In the genomic region with DNA sequence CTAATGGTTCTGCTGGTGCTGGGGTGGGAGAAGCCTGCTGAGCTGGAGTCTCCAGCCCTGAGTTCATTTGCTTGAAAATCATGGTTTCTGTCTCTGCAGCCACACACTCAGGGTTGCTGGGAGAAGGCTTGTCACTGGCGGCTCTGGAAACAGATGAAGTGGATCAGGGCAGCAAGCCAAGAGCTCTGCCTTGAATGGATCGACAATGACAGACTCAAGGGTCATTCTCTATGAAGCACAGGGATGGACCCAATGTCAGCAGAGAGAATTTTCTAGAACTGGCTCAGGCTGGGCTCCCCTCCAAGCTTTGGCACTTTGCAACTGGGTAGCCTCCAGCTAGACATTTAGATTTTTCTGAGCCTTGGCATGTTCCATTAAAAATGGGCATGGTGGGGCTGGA, we compare ENCODE assay signal across 10 mouse cellular contexts.
DNase-seq lines count a peak whose midpoint lies in the region; ATAC-seq and TF ChIP-seq lines count a peak whose summit lies in the region.
"Had no signal": no experiment of that assay in that cellular context is flagged by ENCODE, and none has a peak within 500 bp of the region (broad histone marks: within the 10 kb centered on the region; RNA-seq: fewer than 3 reads in every experiment).

No protein-coding gene starts in this region.

- 0 out of 2 replicates have a peak, but pooled peaks cover 7% of the 10 kb centered on the region for H3K4me1 ChIP-seq in midbrain, embryonic 14.5 days (ENCODE audit: control insufficient read depth, insufficient read depth, low read length)
- peaks cover 12% of the 10 kb centered on the region; the same call in 1 of the 2 replicates for H3K4me1 ChIP-seq in midbrain, embryonic 13.5 days (replicated peaks)
- no peaks in the 10 kb centered on the region for H3K4me1 ChIP-seq in kidney, adult 2 months (ENCODE audit: control insufficient read depth, insufficient read depth, low read length)
- H3K4me1 ChIP-seq in lung, embryonic 16.5 days (replicated peaks; ENCODE audit: control insufficient read depth, insufficient read depth, low read length), result peaks cover 3% of the 10 kb centered on the region; the same call in 1 of the 2 replicates
- no peaks in the 10 kb centered on the region for H3K4me1 ChIP-seq in liver, postnatal 0 days (ENCODE audit: insufficient read depth)
- H3K4me1 ChIP-seq: embryonic facial prominence, embryonic 12.5 days had no signal

- TF ChIP-seq CTCF in kidney, adult 2 months (conservative IDR thresholded peaks at IDR 0.05; ENCODE audit: insufficient read depth, insufficient read length, low read depth, low read length), result no peak
- TF ChIP-seq CTCF in liver, postnatal 0 days (IDR thresholded peaks at IDR 0.05; ENCODE audit: low read depth), result no peak

- no peak overlapping the region for H3K4me2 ChIP-seq in midbrain, embryonic 14.5 days (ENCODE audit: low read length)
- H3K4me2 ChIP-seq in midbrain, embryonic 13.5 days (replicated peaks), result no peak overlapping the region
- no peak overlapping the region for H3K4me2 ChIP-seq in lung, embryonic 16.5 days (ENCODE audit: low read depth, low read length)
- H3K4me2 ChIP-seq in liver, postnatal 0 days (ENCODE audit: low read depth, low read length), result no peak overlapping the region
- H3K4me2 ChIP-seq: embryonic facial prominence, embryonic 12.5 days; limb, embryonic 12.5 days had no signal

- DNase-seq in midbrain, embryonic 14.5 days, result peak; percentile 57
- DNase-seq in cerebellum, postnatal 36 days, result peak; percentile 38 to 44
- peak; percentile 39 for DNase-seq in kidney, adult 2 months
- DNase-seq in thymus, postnatal 4 days, result no peak
- no peak for DNase-seq in retina, postnatal 1 day
- no peak for DNase-seq in liver, postnatal 0 days

- TF ChIP-seq EP300 in liver, postnatal 0 days (IDR thresholded peaks at IDR 0.05; ENCODE audit: low read depth), result no peak

- ATAC-seq in midbrain, embryonic 14.5 days (ENCODE audit: low FRiP score, low TSS enrichment), result no peak
- ATAC-seq in midbrain, embryonic 13.5 days, result no peak
- peak; percentile 92 for ATAC-seq in lung, embryonic 16.5 days (ENCODE audit: low read depth)
- no peak for ATAC-seq in liver, postnatal 0 days

- H3K36me3 ChIP-seq in midbrain, embryonic 14.5 days (ENCODE audit: control insufficient read depth, insufficient read depth, low read length), result no peaks in the 10 kb centered on the region
- no peaks in the 10 kb centered on the region for H3K36me3 ChIP-seq in midbrain, embryonic 13.5 days
- no peaks in the 10 kb centered on the region for H3K36me3 ChIP-seq in kidney, adult 2 months (ENCODE audit: control insufficient read depth, insufficient read depth, low read length)
- no peaks in the 10 kb centered on the region for H3K36me3 ChIP-seq in lung, embryonic 16.5 days (ENCODE audit: control insufficient read depth, insufficient read depth, low read length)
- no peaks in the 10 kb centered on the region for H3K36me3 ChIP-seq in liver, postnatal 0 days (replicated peaks; ENCODE audit: insufficient read depth, low read length)
- H3K36me3 ChIP-seq: embryonic facial prominence, embryonic 12.5 days; limb, embryonic 12.5 days had no signal

- TF ChIP-seq POLR2A in kidney, adult 2 months (IDR thresholded peaks at IDR 0.05; ENCODE audit: low read depth, low read length), result no peak

- no peak overlapping the region for H3K9ac ChIP-seq in midbrain, embryonic 14.5 days (replicated peaks; ENCODE audit: low read length)
- no peak overlapping the region for H3K9ac ChIP-seq in midbrain, embryonic 13.5 days (replicated peaks)
- no peak overlapping the region for H3K9ac ChIP-seq in lung, embryonic 16.5 days (ENCODE audit: low read length)
- H3K9ac ChIP-seq in liver, postnatal 0 days (replicated peaks), result no peak overlapping the region
- H3K9ac ChIP-seq: embryonic facial prominence, embryonic 12.5 days; limb, embryonic 12.5 days had no signal

- H3K9me3 ChIP-seq in midbrain, embryonic 14.5 days (ENCODE audit: control insufficient read depth, low read length), result no peaks in the 10 kb centered on the region
- no peaks in the 10 kb centered on the region; the same call in 1 of the 2 replicates for H3K9me3 ChIP-seq in midbrain, embryonic 13.5 days
- H3K9me3 ChIP-seq in lung, embryonic 16.5 days (ENCODE audit: control insufficient read depth, low read length), result no peaks in the 10 kb centered on the region
- no peaks in the 10 kb centered on the region for H3K9me3 ChIP-seq in liver, postnatal 0 days (ENCODE audit: low read length)
- H3K9me3 ChIP-seq: embryonic facial prominence, embryonic 12.5 days; limb, embryonic 12.5 days had no signal

- H3K4me3 ChIP-seq in midbrain, embryonic 14.5 days (replicated peaks; ENCODE audit: low read depth, low read length), result no peak overlapping the region
- H3K4me3 ChIP-seq in midbrain, embryonic 13.5 days (replicated peaks), result no peak overlapping the region
- no peak overlapping the region for H3K4me3 ChIP-seq in kidney, adult 2 months (ENCODE audit: insufficient read depth, low read depth, low read length)
- H3K4me3 ChIP-seq in lung, embryonic 16.5 days (ENCODE audit: low read length), result no peak overlapping the region
- H3K4me3 ChIP-seq in liver, postnatal 0 days (ENCODE audit: low read depth, low read length), result no peak overlapping the region
- H3K4me3 ChIP-seq: embryonic facial prominence, embryonic 12.5 days; limb, embryonic 12.5 days had no signal

- 60% methylated on average over 2 of the region's 2 CpGs for WGBS in midbrain, embryonic 14.5 days
- WGBS in midbrain, embryonic 13.5 days, result 78% methylated on average over 2 of the region's 2 CpGs
- 36% methylated on average over 2 of the region's 2 CpGs for WGBS in kidney, adult 2 months
- 18% methylated on average over 2 of the region's 2 CpGs for WGBS in lung, embryonic 16.5 days
- WGBS in liver, postnatal 0 days (ENCODE audit: insufficient replicate concordance), result 72% methylated on average over 2 of the region's 2 CpGs

- H3K27ac ChIP-seq in midbrain, embryonic 14.5 days (replicated peaks; ENCODE audit: low read depth, low read length), result no peak overlapping the region
- H3K27ac ChIP-seq in midbrain, embryonic 13.5 days, result no peak overlapping the region
- H3K27ac ChIP-seq in kidney, adult 2 months (ENCODE audit: insufficient read depth, low read depth, low read length), result no peak overlapping the region
- H3K27ac ChIP-seq in lung, embryonic 16.5 days (ENCODE audit: low read length), result no peak overlapping the region
- H3K27ac ChIP-seq in liver, postnatal 0 days (ENCODE audit: low read depth), result no peak overlapping the region
- H3K27ac ChIP-seq: embryonic facial prominence, embryonic 12.5 days; limb, embryonic 12.5 days had no signal

- no peaks in the 10 kb centered on the region for H3K27me3 ChIP-seq in midbrain, embryonic 14.5 days (ENCODE audit: control insufficient read depth, insufficient read depth, low read length)
- H3K27me3 ChIP-seq in midbrain, embryonic 13.5 days, result no peaks in the 10 kb centered on the region
- no peaks in the 10 kb centered on the region for H3K27me3 ChIP-seq in kidney, adult 2 months (replicated peaks; ENCODE audit: control insufficient read depth, insufficient read depth, low read length)
- no peaks in the 10 kb centered on the region for H3K27me3 ChIP-seq in lung, embryonic 16.5 days (ENCODE audit: control insufficient read depth, insufficient read depth, low read depth, low read length)
- no peaks in the 10 kb centered on the region for H3K27me3 ChIP-seq in liver, postnatal 0 days (ENCODE audit: insufficient read depth, low read length)

Comparison
In these comparisons a context has a peak if more than half of its experiments do, and no peak if none do; other contexts are left out.
1. DNase-seq: peak in midbrain, embryonic 14.5 days (single experiment), cerebellum, postnatal 36 days (2 of 2) and kidney, adult 2 months (single experiment); none in thymus, postnatal 4 days (single experiment), retina, postnatal 1 day (single experiment) and liver, postnatal 0 days (single experiment).